Mouse (Mus musculus): ENCODE data around the gene Gfm1. TPM values are rescaled to one million over a fixed set of nuclear protein-coding genes. Genes with fewer than 3 reads are reported as not detected.

The Gfm1 gene
- total and polyA plus RNA-seq, 3 experiments = 9.7 to 89.4 (median 74.6) TPM

GRCm38 (mm10) chr3:67520568-67521143, 90.8 kb downstream of the Gfm1 start:
- Histone ChIP-seq H3K4me3 (ENCODE audit: low read depth, low read length) (no peak overlapping the region), H3K4me1 (ENCODE audit: insufficient read depth, low read depth, low read length) (no peaks in the 10 kb centered on the region), H3K36me3 (replicated peaks) (no peaks in the 10 kb centered on the region), H3K9me3 (replicated peaks) (no peaks in the 10 kb centered on the region), H3K27me3 (ENCODE audit: insufficient read depth, low read length) (peaks cover 3% of the 10 kb centered on the region)
- ATAC-seq (ENCODE audit: extremely low read depth, insufficient number of reproducible peaks, low FRiP score, poor library complexity, severe bottlenecking) = no peak
- DNase-seq (ENCODE audit: low spot score) = no peak
- TF ChIP-seq GATA1 (IDR thresholded peaks at IDR 0.05; ENCODE audit: borderline replicate concordance, low read length) = no peak
- no peak for TF ChIP-seq TAL1 (conservative IDR thresholded peaks at IDR 0.05; ENCODE audit: low read depth, low read length)
- no peak for TF ChIP-seq CTCF (IDR thresholded peaks at IDR 0.05; ENCODE audit: low read depth, low read length)
- no peak for TF ChIP-seq GATA2 (IDR thresholded peaks at IDR 0.05; ENCODE audit: borderline replicate concordance, low read depth, low read length)
- no peak for TF ChIP-seq POLR2AphosphoS5 (IDR thresholded peaks at IDR 0.05; ENCODE audit: insufficient replicate concordance, low read depth, low read length)

- Histone ChIP-seq H3K4me3 (ENCODE audit: low read depth, low read length) (no peak overlapping the region), H3K9me3 (replicated peaks) (no peaks in the 10 kb centered on the region), H3K36me3 (replicated peaks) (no peaks in the 10 kb centered on the region), H3K4me1 (ENCODE audit: insufficient read depth, low read depth, low read length) (no peaks in the 10 kb centered on the region), H3K27me3 (ENCODE audit: insufficient read depth, low read length) (peaks cover 3% of the 10 kb centered on the region)
- no peak for ATAC-seq (ENCODE audit: extremely low read depth, insufficient number of reproducible peaks, low FRiP score, poor library complexity, severe bottlenecking)
- no peak for DNase-seq (ENCODE audit: low spot score)
- no peak for TF ChIP-seq GATA2 (IDR thresholded peaks at IDR 0.05; ENCODE audit: borderline replicate concordance, low read depth, low read length)
- no peak for TF ChIP-seq CTCF (IDR thresholded peaks at IDR 0.05; ENCODE audit: low read depth, low read length)
- TF ChIP-seq TAL1 (conservative IDR thresholded peaks at IDR 0.05; ENCODE audit: low read depth, low read length) = no peak
- TF ChIP-seq GATA1 (IDR thresholded peaks at IDR 0.05; ENCODE audit: borderline replicate concordance, low read length) = no peak
- TF ChIP-seq POLR2AphosphoS5 (IDR thresholded peaks at IDR 0.05; ENCODE audit: insufficient replicate concordance, low read depth, low read length) = no peak
Observed at GRCm38 (mm10) chr3:67522709-67523108, 92.8 kb downstream of the Gfm1 start.

- ATAC-seq (ENCODE audit: extremely low read depth, insufficient number of reproducible peaks, low FRiP score, poor library complexity, severe bottlenecking) (no peak), DNase-seq (ENCODE audit: low spot score) (no peak)
- peaks cover 7% of the 10 kb centered on the region; the same call in 1 of the 2 replicates for H3K27me3 ChIP-seq (ENCODE audit: insufficient read depth, low read length)
- H3K4me1 ChIP-seq (ENCODE audit: insufficient read depth, low read depth, low read length) = no peaks in the 10 kb centered on the region
- no peak overlapping the region for H3K4me3 ChIP-seq (ENCODE audit: low read depth, low read length)
- H3K9me3 ChIP-seq (replicated peaks) = no peaks in the 10 kb centered on the region
- TF ChIP-seq GATA2 (IDR thresholded peaks at IDR 0.05; ENCODE audit: borderline replicate concordance, low read depth, low read length) (no peak), TAL1 (conservative IDR thresholded peaks at IDR 0.05; ENCODE audit: low read depth, low read length) (no peak), CTCF (IDR thresholded peaks at IDR 0.05; ENCODE audit: low read depth, low read length) (no peak), GATA1 (IDR thresholded peaks at IDR 0.05; ENCODE audit: borderline replicate concordance, low read length) (no peak), POLR2AphosphoS5 (IDR thresholded peaks at IDR 0.05; ENCODE audit: insufficient replicate concordance, low read depth, low read length) (no peak)
- H3K36me3 ChIP-seq (replicated peaks) = no peaks in the 10 kb centered on the region
Observed at GRCm38 (mm10) chr3:67524768-67525167, 94.9 kb downstream of the Gfm1 start.

Other genes starting within 250 kb of the Gfm1 start
- not detected in 2 replicates for gene Mlf1, start 56.0 kb upstream of the Gfm1 start, total RNA-seq (2014; fragmentation: Nextera tagmentation)
- not detected in 2 replicates for gene Mlf1, start 56.0 kb upstream of the Gfm1 start, total RNA-seq (2017)
- gene Mlf1, start 56.0 kb upstream of the Gfm1 start, polyA plus RNA-seq (2012) = not detected in 2 replicates
- not detected in 2 replicates for gene Gm17402, start 54.9 kb upstream of the Gfm1 start, total RNA-seq (2014; fragmentation: Nextera tagmentation)
- gene Gm17402, start 54.9 kb upstream of the Gfm1 start, total RNA-seq (2017) = not detected in 2 replicates
- gene Gm17402, start 54.9 kb upstream of the Gfm1 start, polyA plus RNA-seq (2012) = not detected in 2 replicates
- 44.2 and 59.2 TPM in 2 replicates for gene Lxn, start 33.8 kb downstream of the Gfm1 start, total RNA-seq (2014; fragmentation: Nextera tagmentation)
- 84.6 and 92.3 TPM in 2 replicates for gene Lxn, start 33.8 kb downstream of the Gfm1 start, total RNA-seq (2017)
- 26.1 and 30.6 TPM in 2 replicates for gene Lxn, start 33.8 kb downstream of the Gfm1 start, polyA plus RNA-seq (2012)
- not detected in 2 replicates for gene Rarres1, start 85.4 kb downstream of the Gfm1 start, total RNA-seq (2014; fragmentation: Nextera tagmentation)
- gene Rarres1, start 85.4 kb downstream of the Gfm1 start, total RNA-seq (2017) = 0.38 and 0.46 TPM in 2 replicates
- gene Rarres1, start 85.4 kb downstream of the Gfm1 start, polyA plus RNA-seq (2012) = not detected in 2 replicates
- 29.5 and 30.1 TPM in 2 replicates for gene Mfsd1, start 152.6 kb downstream of the Gfm1 start, total RNA-seq (2014; fragmentation: Nextera tagmentation)
- 188 and 206 TPM in 2 replicates for gene Mfsd1, start 152.6 kb downstream of the Gfm1 start, total RNA-seq (2017)
- 24.0 and 25.6 TPM in 2 replicates for gene Mfsd1, start 152.6 kb downstream of the Gfm1 start, polyA plus RNA-seq (2012)